Mouse (Mus musculus) cerebellum, adult 18-20 months (tissue): ENCODE measurements around the gene Arl5a.

ENCODE experiments used
- DNase-seq, 2 experiments: peaks; one replicate each; pipeline ENCODE4 v3.0.0; 2021

Gene Arl5a

GRCm38 (mm10) chr2:52359722-52360121 is 65.0 kb downstream of the Arl5a start:
- no peak for DNase-seq

GRCm38 (mm10) chr2:52358156-52358555 is 66.5 kb downstream of the Arl5a start:
- DNase-seq = no peak

- no peak for DNase-seq
These were observed 73.7 kb downstream of the Arl5a start for GRCm38 (mm10) chr2:52351029-52351428.
